Mouse (Mus musculus) forebrain, embryonic 14.5 days (tissue): ENCODE results near the gene Rfx3. TPM values are rescaled to one million over a fixed set of nuclear protein-coding genes. Genes with fewer than 3 reads are reported as not detected.

ENCODE experiments used
- ATAC-seq: fragments of 200-750 bp; cut with Nextera tagmentation; 2 replicates; pipeline ENCODE4 v1.8.0; 2017; ENCODE audit warnings: mild to moderate bottlenecking, moderate library complexity
- DNase-seq: peaks from one replicate; pipeline ENCODE4 v3.0.0-alpha.2; 2015; ENCODE audit warnings: low spot score
- H3K27ac ChIP-seq: fragments of 300-500 bp; sonication (generic); 2 replicates; pipeline ENCODE4 v1.5.1; 2014; ENCODE audit warnings: low read depth, mild to moderate bottlenecking, control low read depth, low read length, moderate library complexity
- H3K27me3 ChIP-seq: fragments of 300-500 bp; sonication (generic); replicated peaks from 2 replicates; pipeline ENCODE4 v1.6.1; 2014; ENCODE audit warnings: low read length, control low read depth, mixed read lengths; ENCODE audit not compliant: control insufficient read depth, insufficient read depth
- H3K36me3 ChIP-seq: fragments of 300-500 bp; sonication (generic); 2 replicates; pipeline ENCODE4 v1.6.1; 2014; ENCODE audit warnings: low read length, control low read depth; ENCODE audit not compliant: control insufficient read depth, insufficient read depth
- H3K4me1 ChIP-seq: fragments of 300-500 bp; sonication (generic); 2 replicates; pipeline ENCODE4 v1.6.1; 2014; ENCODE audit warnings: antibody characterized with exemption, low read length, control low read depth; ENCODE audit not compliant: control insufficient read depth, insufficient read depth
- H3K4me2 ChIP-seq: fragments of 300-500 bp; sonication (generic); 2 replicates; pipeline ENCODE4 v1.6.1; 2014; ENCODE audit warnings: mild to moderate bottlenecking, control low read depth, low read length
- H3K4me3 ChIP-seq: fragments of 300-500 bp; sonication (generic); 2 replicates; pipeline ENCODE4 v1.5.1; 2014; ENCODE audit warnings: low read depth, low read length, control low read depth
- H3K9ac ChIP-seq: fragments of 300-500 bp; sonication (generic); 2 replicates; pipeline ENCODE4 v1.6.1; 2014; ENCODE audit warnings: mild to moderate bottlenecking, low read length, control low read depth, moderate library complexity
- H3K9me3 ChIP-seq: fragments of 300-500 bp; sonication (generic); replicated peaks from 2 replicates; pipeline ENCODE4 v1.6.1; 2016; ENCODE audit warnings: low read length, control low read depth, mixed read lengths; ENCODE audit not compliant: control insufficient read depth
- WGBS: fragments of 180-500 bp; shearing (Covaris S2); extraction: QIAGEN DNeasy Blood & Tissue Kit; methylation state at CpG from one replicate; pipeline ENCODE4 v1.1.7; 2014; 5-methylcytosine and 5-hydroxymethylcytosine counted together
- polyA plus RNA-seq: library from polyadenylated mRNA; unstranded; fragments of >200 nt; fragmentation: Nextera tagmentation; extraction: Ambion mirVana; gene quantifications from 2 replicates; pipeline ENCODE4 v1.2.1, GENCODE M21; 2014

Rfx3 gene
- polyA plus RNA-seq, 1 experiment from 2014 or later: 25.1 TPM

DNA sequence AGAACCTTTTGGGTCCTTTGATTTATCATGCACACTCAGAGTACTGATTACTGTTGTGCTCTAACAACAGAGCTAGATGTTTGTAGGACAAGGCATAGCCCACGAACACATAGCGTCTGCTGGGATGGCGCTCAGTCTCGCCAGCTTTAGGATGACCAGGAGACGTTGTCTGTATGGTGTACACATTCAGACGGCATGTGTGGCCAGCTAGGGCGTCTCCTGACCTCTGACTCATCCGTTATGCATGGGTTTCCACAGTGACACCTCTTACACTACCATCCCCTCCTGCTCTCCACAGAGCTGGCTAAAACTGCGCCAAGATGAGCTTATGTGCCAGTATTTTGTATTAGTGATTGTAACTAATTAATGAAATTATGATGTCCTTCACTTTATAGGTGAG lies 108.4 kb downstream of the Rfx3 start:
- no peak overlapping the region for H3K9ac ChIP-seq
- DNase-seq (no peak), ATAC-seq (no peak)
- H3K4me3 ChIP-seq: no peak overlapping the region
- no peaks in the 10 kb centered on the region for H3K36me3 ChIP-seq
- H3K9me3 ChIP-seq: no peaks in the 10 kb centered on the region
- peaks cover 13% of the 10 kb centered on the region for H3K4me1 ChIP-seq
- no peak overlapping the region for H3K4me2 ChIP-seq
- no peak overlapping the region for H3K27ac ChIP-seq
- 91% methylated on average over 9 of the region's 9 CpGs for WGBS
- H3K27me3 ChIP-seq: no peaks in the 10 kb centered on the region

DNA sequence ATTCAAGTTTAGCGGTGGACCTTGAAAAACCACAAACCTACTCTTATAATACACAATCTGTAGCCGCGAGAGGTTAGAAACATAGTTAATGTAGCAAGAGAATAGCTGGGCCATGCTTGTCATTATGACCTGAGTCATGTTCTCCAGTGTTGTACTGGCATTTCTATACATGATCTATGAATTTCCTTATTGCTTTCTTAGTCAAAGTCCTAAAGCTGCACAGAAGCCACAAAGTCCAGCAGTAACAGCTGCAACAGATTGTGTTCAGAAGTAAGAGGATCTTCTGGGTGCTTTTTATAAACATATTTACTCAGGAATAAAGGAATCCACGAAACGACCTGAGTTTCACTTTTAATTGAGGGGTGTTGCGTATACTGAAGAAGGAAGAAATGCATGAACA lies 109.3 kb downstream of the Rfx3 start:
- H3K4me2 ChIP-seq: no peak overlapping the region
- no peak for ATAC-seq
- no peak overlapping the region for H3K27ac ChIP-seq
- WGBS: 88% methylated on average over 6 of the region's 6 CpGs
- H3K4me3 ChIP-seq: no peak overlapping the region
- no peaks in the 10 kb centered on the region for H3K27me3 ChIP-seq
- H3K9me3 ChIP-seq: no peaks in the 10 kb centered on the region
- no peaks in the 10 kb centered on the region for H3K36me3 ChIP-seq
- H3K9ac ChIP-seq: no peak overlapping the region
- DNase-seq: no peak
- peaks cover 13% of the 10 kb centered on the region for H3K4me1 ChIP-seq

DNA sequence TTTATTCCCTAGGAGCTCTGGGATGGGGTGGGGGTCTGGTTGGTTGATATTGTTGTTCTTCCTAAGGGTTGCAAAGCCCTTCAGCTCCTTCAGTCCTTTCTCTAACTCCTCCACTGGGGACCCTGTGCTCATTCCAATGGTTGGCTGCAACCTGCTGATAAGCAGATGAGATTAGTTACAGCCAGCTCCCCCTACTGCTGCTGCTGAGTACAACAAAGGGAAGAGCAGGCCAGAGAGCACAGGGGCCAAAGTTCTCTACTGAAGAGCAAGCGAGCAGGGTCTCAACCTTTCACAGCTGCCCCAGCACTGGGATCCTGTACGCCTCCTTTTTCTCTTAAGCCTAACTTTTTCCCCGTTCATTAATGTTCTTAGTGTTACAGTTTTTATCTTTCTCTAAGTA lies 126.4 kb downstream of the Rfx3 start:
- Histone ChIP-seq H3K36me3 (no peaks in the 10 kb centered on the region), H3K4me3 (no peak overlapping the region), H3K4me2 (no peak overlapping the region)

GRCm38 (mm10) chr19:27877429-27877828 lies 133.5 kb downstream of the Rfx3 start:
- no peaks in the 10 kb centered on the region for H3K27me3 ChIP-seq
- ATAC-seq (no peak), DNase-seq (no peak)
- no peaks in the 10 kb centered on the region for H3K36me3 ChIP-seq
- no peaks in the 10 kb centered on the region for H3K4me1 ChIP-seq
- H3K27ac ChIP-seq: no peak overlapping the region
- no peak overlapping the region for H3K4me3 ChIP-seq
- no peaks in the 10 kb centered on the region for H3K9me3 ChIP-seq
- H3K4me2 ChIP-seq: no peak overlapping the region
- no peak overlapping the region for H3K9ac ChIP-seq
- 76% methylated on average over 2 of the region's 2 CpGs for WGBS

More for the DNA sequence above, 126.4 kb downstream of the Rfx3 start:
- Histone ChIP-seq H3K27me3 (no peaks in the 10 kb centered on the region), H3K27ac (no peak overlapping the region), H3K9ac (no peak overlapping the region), H3K4me1 (no peaks in the 10 kb centered on the region), H3K9me3 (no peaks in the 10 kb centered on the region)
- WGBS: 89% methylated on average over 3 of the region's 3 CpGs
- DNase-seq: no peak
- no peak for ATAC-seq

DNA sequence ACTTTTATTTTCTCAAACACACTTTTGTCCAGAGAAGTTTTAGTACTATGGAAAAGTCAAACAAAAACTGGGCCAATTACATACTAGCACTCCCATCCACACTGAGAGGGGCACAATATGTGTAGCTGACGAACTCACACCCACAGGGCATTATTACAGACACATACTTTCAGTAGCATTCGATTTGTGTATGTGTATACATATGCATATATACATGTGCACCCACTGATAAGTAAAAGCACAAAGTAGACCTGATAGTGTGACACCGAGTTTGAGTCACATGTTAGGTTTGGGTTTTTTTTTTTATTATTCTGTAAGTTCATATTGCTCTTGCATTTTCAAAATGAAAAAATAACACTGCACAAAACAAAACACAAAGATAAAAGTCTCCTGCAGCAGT lies 140.2 kb downstream of the Rfx3 start:
- Histone ChIP-seq H3K36me3 (no peaks in the 10 kb centered on the region), H3K27ac (no peak overlapping the region), H3K9me3 (no peaks in the 10 kb centered on the region), H3K4me3 (no peak overlapping the region), H3K9ac (no peak overlapping the region), H3K4me1 (no peaks in the 10 kb centered on the region), H3K27me3 (no peaks in the 10 kb centered on the region), H3K4me2 (no peak overlapping the region)
- no peak for ATAC-seq
- 88% methylated on average over 3 of the region's 3 CpGs for whole genome bisulfite sequencing
- DNase-seq: no peak

DNA sequence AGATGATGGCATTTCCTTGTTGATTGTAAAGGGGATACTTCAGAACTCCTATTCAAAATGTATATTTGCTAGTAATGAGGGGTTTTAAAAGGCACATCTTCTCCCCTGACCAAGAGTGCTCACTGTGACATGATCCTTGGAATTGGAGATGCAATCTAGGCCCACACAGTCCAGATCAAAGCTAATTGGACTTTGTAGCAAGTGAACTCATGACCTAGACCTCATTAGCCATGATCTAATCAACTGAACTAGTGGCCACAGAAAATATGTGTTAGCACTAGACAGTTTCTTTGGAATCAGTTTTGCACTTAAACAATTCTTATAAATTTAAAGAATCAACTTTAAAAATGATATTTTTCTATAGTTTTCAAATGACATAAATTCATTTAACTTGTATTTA lies 151.3 kb downstream of the Rfx3 start:
- H3K27me3 ChIP-seq: no peaks in the 10 kb centered on the region
- no peaks in the 10 kb centered on the region for H3K9me3 ChIP-seq
- H3K9ac ChIP-seq: no peak overlapping the region
- no peak overlapping the region for H3K4me2 ChIP-seq
- ATAC-seq (no peak), DNase-seq (no peak)
- no peaks in the 10 kb centered on the region for H3K4me1 ChIP-seq
- H3K27ac ChIP-seq: no peak overlapping the region
- H3K36me3 ChIP-seq: no peaks in the 10 kb centered on the region
- H3K4me3 ChIP-seq: no peak overlapping the region

DNA sequence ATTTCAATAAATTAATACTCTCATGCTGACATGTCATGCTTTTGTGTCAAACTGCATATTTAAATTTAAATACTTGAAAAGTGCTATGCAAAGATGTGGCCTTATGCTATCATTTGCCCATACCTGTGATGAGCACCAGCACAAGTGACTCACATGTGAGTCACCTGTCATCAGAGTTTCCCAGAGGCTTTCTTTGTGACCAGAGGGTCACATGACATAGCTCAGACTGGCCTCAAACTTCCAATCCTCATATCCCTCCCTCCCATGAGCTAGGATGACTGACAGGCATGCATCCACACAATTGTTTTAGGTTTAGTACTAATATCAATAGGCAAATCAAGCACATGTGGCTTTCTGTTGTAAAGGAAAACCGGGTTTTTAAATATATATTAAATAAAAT lies 162.0 kb downstream of the Rfx3 start:
- peaks cover 9% of the 10 kb centered on the region for H3K36me3 ChIP-seq
- DNase-seq: no peak
- no peak overlapping the region for H3K9ac ChIP-seq
- WGBS: 96% methylated on average over 1 of the region's 1 CpGs
- H3K9me3 ChIP-seq: no peaks in the 10 kb centered on the region
- ATAC-seq: no peak
- H3K4me1 ChIP-seq: no peaks in the 10 kb centered on the region
- no peaks in the 10 kb centered on the region for H3K27me3 ChIP-seq
- no peak overlapping the region for H3K4me2 ChIP-seq
- H3K4me3 ChIP-seq: no peak overlapping the region
- no peak overlapping the region for H3K27ac ChIP-seq

DNA sequence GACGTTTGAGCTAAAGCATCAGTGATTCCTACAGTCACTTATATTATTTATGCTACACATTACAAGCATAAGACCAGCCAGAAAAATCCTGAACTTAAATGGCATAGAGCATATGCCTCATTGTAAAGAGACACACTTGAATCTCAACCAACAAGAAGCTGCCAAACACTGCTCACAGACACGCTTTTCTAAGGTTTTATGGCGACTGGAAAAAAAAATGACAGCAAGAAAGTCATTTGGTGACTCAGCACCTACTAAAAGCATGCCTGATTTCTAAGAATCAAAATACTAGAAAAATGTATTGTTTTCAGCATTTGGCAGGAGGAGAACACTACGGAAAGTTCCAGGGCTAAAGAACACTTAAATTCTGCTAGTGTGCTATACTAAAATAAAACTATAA lies 163.9 kb downstream of the Rfx3 start:
- H3K4me2 ChIP-seq: no peak overlapping the region
- WGBS: 82% methylated on average over 4 of the region's 4 CpGs
- H3K27ac ChIP-seq: no peak overlapping the region
- H3K4me3 ChIP-seq: no peak overlapping the region
- H3K27me3 ChIP-seq: no peaks in the 10 kb centered on the region
- no peak for ATAC-seq
- no peak overlapping the region for H3K9ac ChIP-seq
- H3K36me3 ChIP-seq: peaks cover 9% of the 10 kb centered on the region
- peak; percentile 33 for DNase-seq
- no peaks in the 10 kb centered on the region for H3K4me1 ChIP-seq
- H3K9me3 ChIP-seq: no peaks in the 10 kb centered on the region

DNA sequence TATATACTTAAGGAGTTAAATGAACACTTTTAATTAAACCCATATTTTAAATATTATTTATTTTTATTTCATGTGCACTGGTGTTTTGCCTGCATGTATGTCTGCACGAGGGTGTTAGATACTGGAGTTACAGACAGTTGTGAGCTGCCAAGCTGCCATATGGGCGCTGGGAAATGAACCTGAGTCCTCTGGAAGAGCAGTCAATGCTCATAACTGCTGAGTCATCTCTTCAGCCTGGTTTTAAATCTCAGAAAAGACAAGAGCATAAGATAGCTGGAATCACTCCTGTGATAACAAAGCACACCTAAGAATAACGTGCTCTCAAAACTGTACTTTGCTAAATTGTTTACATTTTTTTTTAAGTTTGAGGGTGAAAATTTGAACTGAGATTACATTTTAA lies 172.3 kb downstream of the Rfx3 start:
- WGBS: 75% methylated on average over 3 of the region's 3 CpGs
- Histone ChIP-seq H3K27ac (no peak overlapping the region), H3K4me1 (no peaks in the 10 kb centered on the region), H3K4me2 (no peak overlapping the region), H3K27me3 (no peaks in the 10 kb centered on the region), H3K4me3 (no peak overlapping the region), H3K9ac (no peak overlapping the region), H3K36me3 (no peaks in the 10 kb centered on the region), H3K9me3 (no peaks in the 10 kb centered on the region)
- DNase-seq (peak; percentile 62), ATAC-seq (no peak)

- no peak for ATAC-seq
- H3K4me1 ChIP-seq: no peaks in the 10 kb centered on the region
- H3K27me3 ChIP-seq: no peaks in the 10 kb centered on the region
- H3K27ac ChIP-seq: no peak overlapping the region
- WGBS: 86% methylated on average over 4 of the region's 4 CpGs
- no peak overlapping the region for H3K4me3 ChIP-seq
- no peak for DNase-seq
- no peaks in the 10 kb centered on the region for H3K9me3 ChIP-seq
- no peaks in the 10 kb centered on the region for H3K36me3 ChIP-seq
- H3K9ac ChIP-seq: no peak overlapping the region
- H3K4me2 ChIP-seq: no peak overlapping the region
These were observed 172.9 kb downstream of the Rfx3 start for GRCm38 (mm10) chr19:27838041-27838440.
